In genomic region chr5:34185791-34186190, GRCm38 (mm10) we compare ENCODE assay signal across 7 mouse cellular contexts. TPM values are rescaled to one million over a fixed set of nuclear protein-coding genes. Genes with fewer than 3 reads are reported as not detected.
DNase-seq lines count a peak whose midpoint lies in the region; ATAC-seq and TF ChIP-seq lines count a peak whose summit lies in the region.

No protein-coding gene starts in this region.

- peak overlapping the region; percentile 95 for H3K4me2 ChIP-seq in midbrain, embryonic 11.5 days

- H3K9ac ChIP-seq in midbrain, embryonic 11.5 days (ENCODE audit: low read length), result no peak overlapping the region

- H3K27me3 ChIP-seq in hindbrain, embryonic 10.5 days (ENCODE audit: insufficient read depth, poor library complexity, severe bottlenecking), result peaks cover 4% of the 10 kb centered on the region
- no peaks in the 10 kb centered on the region; the same call in 1 of the 2 replicates for H3K27me3 ChIP-seq in midbrain, embryonic 11.5 days (ENCODE audit: control insufficient read depth, insufficient read depth, low read length)

- H3K4me3 ChIP-seq in layer of hippocampus, adult 2 months, result peak overlapping the region; percentile 87
- peak overlapping the region; percentile 75 for H3K4me3 ChIP-seq in embryonic fibroblast, embryonic 13.5 days (ENCODE audit: insufficient read depth, low read length)
- peak overlapping the region; percentile 79 for H3K4me3 ChIP-seq in hindbrain, embryonic 10.5 days
- no peak overlapping the region for H3K4me3 ChIP-seq in midbrain, embryonic 11.5 days (ENCODE audit: low read depth, low read length)

- TF ChIP-seq POLR2A in embryonic fibroblast, embryonic 13.5 days (IDR thresholded peaks at IDR 0.05; ENCODE audit: low read depth, low read length), result no peak

- DNase-seq in layer of hippocampus, adult 2 months (ENCODE audit: low spot score in 2 of 2), result no peak
- DNase-seq in layer of hippocampus, adult 18-20 months (ENCODE audit: low spot score in 2 of 2), result no peak
- DNase-seq in hindbrain, embryonic 10.5 days (ENCODE audit: low spot score), result no peak
- DNase-seq in midbrain, embryonic 11.5 days (ENCODE audit: low spot score, missing footprints), result no peak
- no peak for DNase-seq in layer of hippocampus, adult 11-12 months (ENCODE audit: low spot score)
- DNase-seq in c-Kit-positive CD71-positive TER-119-positive erythroid progenitor cells, embryonic 14.5 days (ENCODE audit: low spot score), result no peak

- ATAC-seq in midbrain, embryonic 11.5 days (ENCODE audit: low FRiP score), result no peak

- H3K4me1 ChIP-seq in embryonic fibroblast, embryonic 13.5 days (ENCODE audit: control insufficient read depth, insufficient read depth, low read length), result 0 out of 2 replicates have a peak, but pooled peaks cover 3% of the 10 kb centered on the region
- H3K4me1 ChIP-seq in hindbrain, embryonic 10.5 days (replicated peaks), result peaks cover 54% of the 10 kb centered on the region
- peaks cover 16% of the 10 kb centered on the region for H3K4me1 ChIP-seq in midbrain, embryonic 11.5 days (ENCODE audit: control insufficient read depth, insufficient read depth, low read length)

- H3K36me3 ChIP-seq in hindbrain, embryonic 10.5 days, result peaks cover 32% of the 10 kb centered on the region
- H3K36me3 ChIP-seq in midbrain, embryonic 11.5 days (ENCODE audit: control insufficient read depth, insufficient read depth, low read length), result no peaks in the 10 kb centered on the region

- H3K9me3 ChIP-seq in hindbrain, embryonic 10.5 days, result no peaks in the 10 kb centered on the region
- H3K9me3 ChIP-seq in midbrain, embryonic 11.5 days (ENCODE audit: control insufficient read depth, low read length), result no peaks in the 10 kb centered on the region

- peak overlapping the region; percentile 97 for H3K27ac ChIP-seq in layer of hippocampus, adult 2 months
- no peak overlapping the region for H3K27ac ChIP-seq in embryonic fibroblast, embryonic 13.5 days (ENCODE audit: insufficient read depth, low read length)
- H3K27ac ChIP-seq in hindbrain, embryonic 10.5 days, result no peak overlapping the region
- H3K27ac ChIP-seq in midbrain, embryonic 11.5 days (ENCODE audit: low read depth, low read length), result no peak overlapping the region

- no peak for TF ChIP-seq CTCF in layer of hippocampus, adult 2 months (conservative IDR thresholded peaks at IDR 0.05)
- no peak for TF ChIP-seq CTCF in embryonic fibroblast, embryonic 13.5 days (IDR thresholded peaks at IDR 0.05; ENCODE audit: borderline replicate concordance, insufficient read depth, low read length)

RNA-seq across cellular contexts. Expression of gene Mxd4, which starts 1.7 kb away (rescaled TPM):
- total RNA-seq in layer of hippocampus, adult 2 months (2021), result 10 to 100 TPM; 84.9 to 94.7 TPM
- 10 to 100 TPM; 84.6 to 86.5 TPM for total RNA-seq in layer of hippocampus, adult 18-20 months (2021)
- 67.2 and 69.7 TPM in 2 replicates for polyA plus RNA-seq in embryonic fibroblast, embryonic 13.5 days (2011; ENCODE audit: insufficient read length, low read depth, missing spikeins)
- polyA plus RNA-seq in hindbrain, embryonic 10.5 days (2016; fragmentation: Nextera tagmentation; extraction: Ambion mirVana), result 21.6 and 26.3 TPM in 2 replicates
- 19.3 and 20.8 TPM in 2 replicates for polyA plus RNA-seq in midbrain, embryonic 11.5 days (2014; fragmentation: Nextera tagmentation; extraction: Ambion mirVana)

RNA-seq across cellular contexts. Expression of gene Haus3, which starts 16.5 kb away (rescaled TPM):
- total RNA-seq in layer of hippocampus, adult 2 months (2021), result 1 to 10 TPM; 6.4 to 7.3 TPM
- 1 to 10 TPM; 6.3 to 7.5 TPM for total RNA-seq in layer of hippocampus, adult 18-20 months (2021)
- 19.3 and 31.2 TPM in 2 replicates for polyA plus RNA-seq in embryonic fibroblast, embryonic 13.5 days (2011; ENCODE audit: insufficient read length, low read depth, missing spikeins)
- 35.0 and 46.0 TPM in 2 replicates for polyA plus RNA-seq in hindbrain, embryonic 10.5 days (2016; fragmentation: Nextera tagmentation; extraction: Ambion mirVana)
- 47.7 and 48.1 TPM in 2 replicates for polyA plus RNA-seq in midbrain, embryonic 11.5 days (2014; fragmentation: Nextera tagmentation; extraction: Ambion mirVana)

RNA-seq across cellular contexts. Expression of gene Poln, which starts 16.5 kb away (rescaled TPM):
- total RNA-seq in layer of hippocampus, adult 2 months (2021), result 1 to 10 TPM in 1 of 2 experiments, under 1 TPM in 1; 0.61 to 1.0 TPM
- total RNA-seq in layer of hippocampus, adult 18-20 months (2021), result 1 to 10 TPM; 1.1 to 1.3 TPM
- 0.48 and 0.61 TPM in 2 replicates for polyA plus RNA-seq in embryonic fibroblast, embryonic 13.5 days (2011; ENCODE audit: insufficient read length, low read depth, missing spikeins)
- 0.54 and 0.56 TPM in 2 replicates for polyA plus RNA-seq in hindbrain, embryonic 10.5 days (2016; fragmentation: Nextera tagmentation; extraction: Ambion mirVana)
- polyA plus RNA-seq in midbrain, embryonic 11.5 days (2014; fragmentation: Nextera tagmentation; extraction: Ambion mirVana), result 0.40 and 1.5 TPM in 2 replicates
